Mouse (Mus musculus): Measurements from ENCODE around the gene Fkbp14. TPM values are rescaled to one million over a fixed set of nuclear protein-coding genes. Genes with fewer than 3 reads are reported as not detected.

The Fkbp14 gene
- polyA plus RNA-seq, 1 experiment from 2014 or later = 26.9 TPM

GRCm38 (mm10) chr6:54587683-54588082 is 9.4 kb downstream of the Fkbp14 start:
- no peak overlapping the region for H3K4me2 ChIP-seq (ENCODE audit: low read length)
- H3K9ac ChIP-seq (ENCODE audit: low read length) = no peak overlapping the region
- no peak for ATAC-seq (ENCODE audit: insufficient number of reproducible peaks, insufficient read depth, low FRiP score, low read depth)
- no peak overlapping the region for H3K27ac ChIP-seq (replicated peaks in 1 of 2; ENCODE audit: control insufficient read depth in 1 of 2, insufficient read depth in 1 of 2, low read depth in 2 of 2, low read length in 2 of 2)
- H3K4me3 ChIP-seq (ENCODE audit: control insufficient read depth in 1 of 2, insufficient read depth in 1 of 2, low read depth in 1 of 2, low read length in 2 of 2) = no peak overlapping the region
- H3K36me3 ChIP-seq (ENCODE audit: control insufficient read depth, insufficient read depth, low read length) = peaks cover 19% of the 10 kb centered on the region
- peaks cover 2 to 14% of the 10 kb centered on the region in 2 experiments; a peak in 3 of 4 replicates for H3K4me1 ChIP-seq (ENCODE audit: control insufficient read depth in 2 of 2, insufficient read depth in 2 of 2, low read length in 2 of 2)
- 77% methylated on average over 4 of the region's 4 CpGs for WGBS
- no peaks in the 10 kb centered on the region for H3K27me3 ChIP-seq (ENCODE audit: control insufficient read depth, insufficient read depth, low read length)
- H3K9me3 ChIP-seq (ENCODE audit: control insufficient read depth, low read length) = no peaks in the 10 kb centered on the region

- no peak for ATAC-seq (ENCODE audit: insufficient number of reproducible peaks, insufficient read depth, low FRiP score, low read depth)
- Histone ChIP-seq H3K27ac (replicated peaks in 1 of 2; ENCODE audit: control insufficient read depth in 1 of 2, insufficient read depth in 1 of 2, low read depth in 2 of 2, low read length in 2 of 2) (no peak overlapping the region), H3K27me3 (ENCODE audit: control insufficient read depth, insufficient read depth, low read length) (no peaks in the 10 kb centered on the region), H3K4me2 (ENCODE audit: low read length) (no peak overlapping the region), H3K36me3 (ENCODE audit: control insufficient read depth, insufficient read depth, low read length) (peaks cover 25% of the 10 kb centered on the region), H3K4me1 (ENCODE audit: control insufficient read depth in 2 of 2, insufficient read depth in 2 of 2, low read length in 2 of 2) (peaks cover 2 to 10% of the 10 kb centered on the region in 2 experiments; a peak in 3 of 4 replicates), H3K4me3 (ENCODE audit: control insufficient read depth in 1 of 2, insufficient read depth in 1 of 2, low read depth in 1 of 2, low read length in 2 of 2) (no peak overlapping the region), H3K9me3 (ENCODE audit: control insufficient read depth, low read length) (no peaks in the 10 kb centered on the region), H3K9ac (ENCODE audit: low read length) (no peak overlapping the region)
- 80% methylated on average over 8 of the region's 8 CpGs for WGBS
Measured at GRCm38 (mm10) chr6:54586911-54587310, 10.2 kb downstream of the Fkbp14 start.

GRCm38 (mm10) chr6:54586175-54586574 is 10.9 kb downstream of the Fkbp14 start:
- no peak for ATAC-seq (ENCODE audit: insufficient number of reproducible peaks, insufficient read depth, low FRiP score, low read depth)
- H3K4me2 ChIP-seq (ENCODE audit: low read length) = no peak overlapping the region
- no peak overlapping the region for H3K27ac ChIP-seq (replicated peaks in 1 of 2; ENCODE audit: control insufficient read depth in 1 of 2, insufficient read depth in 1 of 2, low read depth in 2 of 2, low read length in 2 of 2)
- no peak overlapping the region for H3K4me3 ChIP-seq (ENCODE audit: control insufficient read depth in 1 of 2, insufficient read depth in 1 of 2, low read depth in 1 of 2, low read length in 2 of 2)
- peaks cover 2 to 3% of the 10 kb centered on the region in 2 experiments; a peak in 2 of 4 replicates for H3K4me1 ChIP-seq (ENCODE audit: control insufficient read depth in 2 of 2, insufficient read depth in 2 of 2, low read length in 2 of 2)
- no peaks in the 10 kb centered on the region for H3K27me3 ChIP-seq (ENCODE audit: control insufficient read depth, insufficient read depth, low read length)
- H3K36me3 ChIP-seq (ENCODE audit: control insufficient read depth, insufficient read depth, low read length) = peaks cover 27% of the 10 kb centered on the region
- H3K9ac ChIP-seq (ENCODE audit: low read length) = no peak overlapping the region
- WGBS = 26% methylated on average over 2 of the region's 2 CpGs
- H3K9me3 ChIP-seq (ENCODE audit: control insufficient read depth, low read length) = no peaks in the 10 kb centered on the region

- Histone ChIP-seq H3K4me2 (ENCODE audit: low read length) (peak overlapping the region; percentile 33), H3K4me3 (ENCODE audit: control insufficient read depth in 1 of 2, insufficient read depth in 1 of 2, low read depth in 1 of 2, low read length in 2 of 2) (no peak overlapping the region), H3K4me1 (ENCODE audit: control insufficient read depth in 2 of 2, insufficient read depth in 2 of 2, low read length in 2 of 2) (0 out of 4 replicates have a peak, but pooled peaks cover 0 to 2% of the 10 kb centered on the region in 2 experiments)
Measured at GRCm38 (mm10) chr6:54573218-54573955, 23.7 kb downstream of the Fkbp14 start.

GRCm38 (mm10) chr6:54569776-54570175 is 27.3 kb downstream of the Fkbp14 start:
- Histone ChIP-seq H3K9ac (ENCODE audit: low read length) (no peak overlapping the region), H3K27me3 (ENCODE audit: control insufficient read depth, insufficient read depth, low read length) (peaks cover 4% of the 10 kb centered on the region; the same call in 1 of the 2 replicates), H3K36me3 (ENCODE audit: control insufficient read depth, insufficient read depth, low read length) (no peaks in the 10 kb centered on the region), H3K4me3 (ENCODE audit: control insufficient read depth in 1 of 2, insufficient read depth in 1 of 2, low read depth in 1 of 2, low read length in 2 of 2) (no peak overlapping the region), H3K4me2 (ENCODE audit: low read length) (no peak overlapping the region), H3K9me3 (ENCODE audit: control insufficient read depth, low read length) (no peaks in the 10 kb centered on the region), H3K4me1 (ENCODE audit: control insufficient read depth in 2 of 2, insufficient read depth in 2 of 2, low read length in 2 of 2) (0 out of 4 replicates have a peak, but pooled peaks cover 2 to 7% of the 10 kb centered on the region in 2 experiments), H3K27ac (replicated peaks in 1 of 2; ENCODE audit: control insufficient read depth in 1 of 2, insufficient read depth in 1 of 2, low read depth in 2 of 2, low read length in 2 of 2) (no peak overlapping the region)
- ATAC-seq (ENCODE audit: insufficient number of reproducible peaks, insufficient read depth, low FRiP score, low read depth) = no peak
- WGBS = 33% methylated on average over 7 of the region's 7 CpGs

More at GRCm38 (mm10) chr6:54573218-54573955, 23.7 kb downstream of the Fkbp14 start:
- H3K27me3 ChIP-seq (ENCODE audit: control insufficient read depth, insufficient read depth, low read length) = no peaks in the 10 kb centered on the region
- 39% methylated on average over 6 of the region's 6 CpGs for WGBS
- no peak overlapping the region for H3K27ac ChIP-seq (replicated peaks in 1 of 2; ENCODE audit: control insufficient read depth in 1 of 2, insufficient read depth in 1 of 2, low read depth in 2 of 2, low read length in 2 of 2)
- ATAC-seq (ENCODE audit: insufficient number of reproducible peaks, insufficient read depth, low FRiP score, low read depth) = no peak
- no peaks in the 10 kb centered on the region for H3K9me3 ChIP-seq (ENCODE audit: control insufficient read depth, low read length)
- peaks cover 8% of the 10 kb centered on the region for H3K36me3 ChIP-seq (ENCODE audit: control insufficient read depth, insufficient read depth, low read length)
- H3K9ac ChIP-seq (ENCODE audit: low read length) = no peak overlapping the region

GRCm38 (mm10) chr6:54566546-54566919 is 30.6 kb downstream of the Fkbp14 start:
- Histone ChIP-seq H3K4me3 (ENCODE audit: control insufficient read depth in 1 of 2, insufficient read depth in 1 of 2, low read depth in 1 of 2, low read length in 2 of 2) (peak overlapping the region; percentile 56 to 60), H3K27me3 (ENCODE audit: control insufficient read depth, insufficient read depth, low read length) (peaks cover 7% of the 10 kb centered on the region; the same call in 1 of the 2 replicates), H3K27ac (replicated peaks in 1 of 2; ENCODE audit: control insufficient read depth in 1 of 2, insufficient read depth in 1 of 2, low read depth in 2 of 2, low read length in 2 of 2) (no peak overlapping the region), H3K4me1 (ENCODE audit: control insufficient read depth in 2 of 2, insufficient read depth in 2 of 2, low read length in 2 of 2) (peaks cover 0 to 7% of the 10 kb centered on the region in 2 experiments; a peak in 1 of 4 replicates), H3K4me2 (ENCODE audit: low read length) (peak overlapping the region; percentile 98), H3K36me3 (ENCODE audit: control insufficient read depth, insufficient read depth, low read length) (no peaks in the 10 kb centered on the region), H3K9ac (ENCODE audit: low read length) (peak overlapping the region; percentile 73), H3K9me3 (ENCODE audit: control insufficient read depth, low read length) (no peaks in the 10 kb centered on the region)
- 19% methylated on average over 6 of the region's 6 CpGs for WGBS
- no peak for ATAC-seq (ENCODE audit: insufficient number of reproducible peaks, insufficient read depth, low FRiP score, low read depth)

GRCm38 (mm10) chr6:54565665-54566545 is 31.2 kb downstream of the Fkbp14 start, which contains the start of gene Scrn1:
Gene Scrn1, minus strand, starts transcription at chr6:54566489.
- Histone ChIP-seq H3K36me3 (ENCODE audit: control insufficient read depth, insufficient read depth, low read length) (no peaks in the 10 kb centered on the region), H3K4me3 (ENCODE audit: control insufficient read depth in 1 of 2, insufficient read depth in 1 of 2, low read depth in 1 of 2, low read length in 2 of 2) (peak within 1 kb of the TSS; percentile 56 to 60), H3K9ac (ENCODE audit: low read length) (peak within 1 kb of the TSS; percentile 73), H3K27me3 (ENCODE audit: control insufficient read depth, insufficient read depth, low read length) (peaks cover 7% of the 10 kb centered on the region; the same call in 1 of the 2 replicates), H3K4me1 (ENCODE audit: control insufficient read depth in 2 of 2, insufficient read depth in 2 of 2, low read length in 2 of 2) (peaks cover 0 to 7% of the 10 kb centered on the region in 2 experiments; a peak in 1 of 4 replicates), H3K27ac (replicated peaks in 1 of 2; ENCODE audit: control insufficient read depth in 1 of 2, insufficient read depth in 1 of 2, low read depth in 2 of 2, low read length in 2 of 2) (peak within 1 kb of the TSS in 1 of 2 experiments; percentile 28; a peak in 2 of 4 replicates), H3K9me3 (ENCODE audit: control insufficient read depth, low read length) (no peaks in the 10 kb centered on the region), H3K4me2 (ENCODE audit: low read length) (peak within 1 kb of the TSS; percentile 98)
- ATAC-seq (ENCODE audit: insufficient number of reproducible peaks, insufficient read depth, low FRiP score, low read depth) = peak; percentile 59
- WGBS = 1% methylated on average over 54 of the region's 60 CpGs
